Mouse (Mus musculus) heart, postnatal 25 days (tissue): ENCODE results near the gene Eif3c. TPM values are rescaled to one million over a fixed set of nuclear protein-coding genes. Genes with fewer than 3 reads are reported as not detected.

Experiments
- DNase-seq: peaks from one replicate; pipeline ENCODE4 v3.0.0; 2022; ENCODE audit warnings: low spot score
- intact Hi-C: fragments of 180-260 bp; cut with DNase I; formaldehyde crosslinking; loops from one replicate; pipeline ENCODE4 v1.15.1; 2025
- total RNA-seq, 2 experiments: library from RNA; stranded (reverse); gene quantifications; 2 replicates each; pipeline ENCODE4 v1.2.3; 2021

Gene Eif3c
- 100 to 1,000 TPM; 130 to 139 TPM for total RNA-seq

- peak; percentile 74 for DNase-seq
- intact Hi-C loops = no loop called here
These were observed at the start of gene Eif3c for GRCm38 (mm10) chr7:126566094-126566765. TSS of gene Eif3c (minus strand) at chr7:126566411.

GRCm38 (mm10) chr7:126612736-126613135, 46.5 kb upstream of the Eif3c start:
- no peak for DNase-seq
- intact Hi-C loops = no loop called here

GRCm38 (mm10) chr7:126607796-126608195, 41.6 kb upstream of the Eif3c start:
- intact Hi-C loops = no loop called here
- no peak for DNase-seq

GRCm38 (mm10) chr7:126607064-126607463, 40.9 kb upstream of the Eif3c start:
- peak; percentile 43 for DNase-seq
- intact Hi-C loops = no loop called here

- intact Hi-C loops = no loop called here
- DNase-seq = no peak
These were observed 40.4 kb upstream of the Eif3c start for GRCm38 (mm10) chr7:126606611-126607010.

GRCm38 (mm10) chr7:126602650-126603049, 36.4 kb upstream of the Eif3c start:
- DNase-seq = no peak
- intact Hi-C loops = no loop called here

- no peak for DNase-seq
- intact Hi-C loops = no loop called here
These were observed 35.7 kb upstream of the Eif3c start for GRCm38 (mm10) chr7:126601896-126602295.

GRCm38 (mm10) chr7:126598919-126599318, 32.7 kb upstream of the Eif3c start:
- intact Hi-C loops = no loop called here
- no peak for DNase-seq

GRCm38 (mm10) chr7:126596414-126596813, 30.2 kb upstream of the Eif3c start:
- no peak for DNase-seq
- intact Hi-C loops = no loop called here

- intact Hi-C loops = no loop called here
- DNase-seq = no peak
These were observed 29.7 kb upstream of the Eif3c start for GRCm38 (mm10) chr7:126595890-126596289.

GRCm38 (mm10) chr7:126594862-126595561, 28.8 kb upstream of the Eif3c start, which contains the start of gene Il27:
TSS of gene Il27 (minus strand) at chr7:126594941.
- intact Hi-C loops = no loop called here
- no peak for DNase-seq

GRCm38 (mm10) chr7:126587779-126588178, 21.6 kb upstream of the Eif3c start:
- no peak for DNase-seq
- intact Hi-C loops = loop anchor here (2.0 kb wide), 1 partner anchor 49 kb away; no protein-coding TSS in a partner anchor

- intact Hi-C loops = loop anchor here (2.0 kb wide), 1 partner anchor 50 kb away; no protein-coding TSS in a partner anchor
These were observed 20.6 kb upstream of the Eif3c start for GRCm38 (mm10) chr7:126586839-126587238.

GRCm38 (mm10) chr7:126585717-126586116, 19.5 kb upstream of the Eif3c start, which contains the start of gene Cln3:
TSS of gene Cln3 (minus strand) at chr7:126585817.
- intact Hi-C loops = loop anchor here (2.0 kb wide), 1 partner anchor 51 kb away; no protein-coding TSS in a partner anchor
- DNase-seq = no peak

More at GRCm38 (mm10) chr7:126586839-126587238, 20.6 kb upstream of the Eif3c start:
- DNase-seq = no peak

GRCm38 (mm10) chr7:126584506-126584977, 18.3 kb upstream of the Eif3c start, which contains the start of gene Apobr:
TSS of gene Apobr (plus strand) at chr7:126584942.
- no peak for DNase-seq
- intact Hi-C loops = no loop called here

GRCm38 (mm10) chr7:126583761-126584160, 17.6 kb upstream of the Eif3c start:
- intact Hi-C loops = no loop called here

GRCm38 (mm10) chr7:126583251-126583709, 17.1 kb upstream of the Eif3c start:
- DNase-seq = peak; percentile 72
- intact Hi-C loops = no loop called here

More at GRCm38 (mm10) chr7:126583761-126584160, 17.6 kb upstream of the Eif3c start:
- no peak for DNase-seq

GRCm38 (mm10) chr7:126582759-126583158, 16.5 kb upstream of the Eif3c start:
- intact Hi-C loops = no loop called here
- DNase-seq = no peak

- intact Hi-C loops = no loop called here
- DNase-seq = no peak
These were observed 15.4 kb upstream of the Eif3c start for GRCm38 (mm10) chr7:126581661-126582060.

- no peak for DNase-seq
- intact Hi-C loops = loop anchor here (2.0 kb wide), 2 partner anchors 58 to 122 kb away; no protein-coding TSS in a partner anchor
These were observed 13.0 kb upstream of the Eif3c start for GRCm38 (mm10) chr7:126579172-126579571.

GRCm38 (mm10) chr7:126576946-126577345, 10.7 kb upstream of the Eif3c start:
- intact Hi-C loops = no loop called here
- no peak for DNase-seq
